Mouse (Mus musculus): Measurements from ENCODE around the gene Ggct.

DNA sequence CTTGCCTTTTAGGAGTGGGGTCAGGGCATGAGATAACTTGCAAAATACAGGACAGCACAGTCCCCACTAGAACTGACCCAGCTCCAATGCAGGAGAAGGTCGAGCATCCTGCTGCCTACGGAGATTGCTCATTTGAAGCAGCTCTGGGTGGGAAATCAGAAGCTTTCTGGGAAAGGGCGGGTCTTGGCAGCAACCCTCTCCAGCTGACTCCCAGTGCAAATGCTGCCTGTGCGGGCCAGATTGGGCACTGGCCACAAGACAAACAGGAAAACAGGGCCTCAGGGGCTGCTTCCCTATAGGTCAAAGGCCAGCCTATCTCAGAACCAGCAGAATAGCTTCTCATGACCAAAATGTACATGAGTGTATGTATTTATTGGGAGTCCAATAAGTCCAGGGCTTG lies 53.1 kb downstream of the Ggct start:
- TF ChIP-seq CTCF (IDR thresholded peaks at IDR 0.05; ENCODE audit: borderline replicate concordance, control insufficient read depth, extremely low read depth, insufficient read depth, low read length, poor library complexity): no peak
- no peak for TF ChIP-seq POLR2A (IDR thresholded peaks at IDR 0.05; ENCODE audit: control insufficient read depth, extremely low read depth, insufficient read depth, low read length, poor library complexity)
